Mouse (Mus musculus): ENCODE measurements around the gene Ddx23. TPM values are rescaled to one million over a fixed set of nuclear protein-coding genes. Genes with fewer than 3 reads are reported as not detected.
A peak's percentile ranks its signal among the peaks of the same experiment; 100 is the strongest.

Gene Ddx23
- total RNA-seq, 2 experiments from 2014 or later = 26.0 to 49.9 TPM

GRCm38 (mm10) chr15:98612229-98612628 is 50.5 kb downstream of the Ddx23 start:
- no peak for ATAC-seq (replicated peaks; ENCODE audit: low FRiP score, poor library complexity, severe bottlenecking)

GRCm38 (mm10) chr15:98610131-98610633 is 52.5 kb downstream of the Ddx23 start:
- ATAC-seq (replicated peaks; ENCODE audit: low FRiP score, poor library complexity, severe bottlenecking) = no peak

GRCm38 (mm10) chr15:98609331-98610130 is 53.2 kb downstream of the Ddx23 start, which contains the start of gene Adcy6:
TSS of gene Adcy6 (minus strand) at chr15:98610076.
- ATAC-seq (replicated peaks; ENCODE audit: low FRiP score, poor library complexity, severe bottlenecking) = peak; percentile 32; the same call in 1 of the 2 replicates

GRCm38 (mm10) chr15:98608784-98609250 is 53.9 kb downstream of the Ddx23 start:
- ATAC-seq (replicated peaks; ENCODE audit: low FRiP score, poor library complexity, severe bottlenecking) = peak; percentile 15; the same call in 1 of the 2 replicates

GRCm38 (mm10) chr15:98608058-98608783 is 54.5 kb downstream of the Ddx23 start:
- ATAC-seq (replicated peaks; ENCODE audit: low FRiP score, poor library complexity, severe bottlenecking) = no peak

GRCm38 (mm10) chr15:98607557-98607956 is 55.1 kb downstream of the Ddx23 start:
- no peak for ATAC-seq (replicated peaks; ENCODE audit: low FRiP score, poor library complexity, severe bottlenecking)

DNA sequence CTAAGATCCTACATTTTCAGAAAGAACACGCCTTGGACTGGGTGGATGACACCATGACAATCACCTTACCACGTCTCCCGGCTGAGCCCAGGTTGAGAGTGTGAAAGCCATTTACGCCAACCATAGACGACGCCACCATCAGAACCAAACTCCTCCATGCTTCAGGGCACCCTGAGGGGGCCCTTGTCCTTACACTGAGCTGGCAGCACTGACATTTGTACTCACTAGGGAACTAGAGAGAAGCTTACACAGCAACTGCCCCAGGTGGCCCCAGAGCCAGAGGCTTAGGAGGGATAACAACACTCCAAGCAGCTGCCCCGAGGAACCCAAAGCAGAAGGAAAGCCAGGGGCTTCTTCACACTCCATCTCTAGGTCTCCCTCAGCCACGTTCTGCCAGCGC is 56.0 kb downstream of the Ddx23 start:
- 0 out of 2 replicates have a peak, but pooled peaks have one; percentile 4 for ATAC-seq (replicated peaks; ENCODE audit: low FRiP score, poor library complexity, severe bottlenecking)

DNA sequence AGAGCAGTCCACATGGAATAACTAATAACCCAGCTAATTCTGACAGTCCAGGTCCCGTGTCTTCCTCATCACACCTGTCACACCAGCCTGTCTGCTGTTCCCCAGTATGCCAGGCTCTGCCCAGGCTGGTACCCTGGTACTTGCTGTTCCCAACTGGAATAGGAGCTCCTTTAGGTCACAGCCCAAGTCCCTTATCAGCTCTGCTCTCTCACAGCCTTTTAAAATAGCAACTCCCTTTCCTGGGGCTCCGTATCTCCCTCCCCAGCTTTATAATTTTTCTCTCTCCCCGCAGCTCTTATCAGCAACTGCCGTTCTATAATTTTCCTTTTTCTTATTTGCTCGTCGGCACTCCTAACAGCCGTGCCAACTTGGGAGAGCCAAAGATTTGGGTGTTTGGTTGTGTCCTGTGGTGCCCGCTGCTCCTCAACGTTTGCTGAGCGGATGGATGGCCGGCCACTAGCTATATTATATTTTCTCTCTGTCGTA is 56.6 kb downstream of the Ddx23 start:
- ATAC-seq (replicated peaks; ENCODE audit: low FRiP score, poor library complexity, severe bottlenecking) = peak; percentile 71

- ATAC-seq (replicated peaks; ENCODE audit: low FRiP score, poor library complexity, severe bottlenecking) = no peak
Observed at GRCm38 (mm10) chr15:98604041-98604575, 58.6 kb downstream of the Ddx23 start.

GRCm38 (mm10) chr15:98602921-98603458 is 59.7 kb downstream of the Ddx23 start:
- ATAC-seq (replicated peaks; ENCODE audit: low FRiP score, poor library complexity, severe bottlenecking) = peak; percentile 56

- ATAC-seq (replicated peaks; ENCODE audit: low FRiP score, poor library complexity, severe bottlenecking) = peak; percentile 64
Observed at GRCm38 (mm10) chr15:98602191-98602881, 60.4 kb downstream of the Ddx23 start.

DNA sequence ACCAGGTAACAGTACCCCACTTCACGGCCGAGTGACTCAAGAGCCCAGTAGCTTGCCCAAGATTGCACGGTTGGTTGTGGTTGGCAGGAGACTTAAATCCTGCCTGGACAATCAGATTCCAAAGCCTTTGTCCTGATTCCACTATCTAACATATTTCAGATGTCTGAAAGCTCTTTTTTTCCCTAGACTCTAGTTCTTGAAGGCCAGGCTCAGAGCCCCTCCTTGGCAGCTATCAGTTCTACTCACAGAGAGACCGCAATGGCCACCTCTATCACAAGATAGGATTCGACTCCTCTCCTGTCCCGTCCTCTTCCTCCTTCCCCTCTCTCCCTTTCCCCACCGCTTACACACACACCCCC is 60.9 kb downstream of the Ddx23 start:
- ATAC-seq (replicated peaks; ENCODE audit: low FRiP score, poor library complexity, severe bottlenecking) = no peak

GRCm38 (mm10) chr15:98600036-98600709 is 62.5 kb downstream of the Ddx23 start:
- ATAC-seq (replicated peaks; ENCODE audit: low FRiP score, poor library complexity, severe bottlenecking) = no peak

DNA sequence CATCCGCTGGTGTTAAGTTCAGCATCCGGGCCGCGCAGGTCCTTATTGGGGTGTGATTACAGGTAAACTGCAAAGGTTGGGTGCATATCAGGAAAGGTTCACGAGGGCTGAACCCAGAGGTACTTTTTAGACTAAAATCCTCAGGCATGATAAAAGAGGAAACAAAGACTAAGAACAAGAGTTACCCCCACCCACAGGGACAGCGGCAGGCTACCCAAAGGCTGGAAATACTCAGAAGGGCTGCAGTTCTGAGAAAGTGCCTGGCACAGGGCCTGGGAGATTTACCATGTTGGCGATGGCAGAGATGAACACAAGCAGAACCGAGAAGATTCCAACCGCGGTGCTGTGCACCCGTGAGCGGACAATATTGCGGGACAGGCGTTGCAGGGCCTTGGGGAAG is 66.1 kb downstream of the Ddx23 start:
- no peak for ATAC-seq (replicated peaks; ENCODE audit: low FRiP score, poor library complexity, severe bottlenecking)

Other genes starting within 250 kb of the Ddx23 start
- not detected in 2 replicates for gene Olfr282, start 231.7 kb downstream of the Ddx23 start, total RNA-seq (2015; ENCODE audit: low replicate concordance)
- not detected in 2 replicates for gene Olfr282, start 231.7 kb downstream of the Ddx23 start, total RNA-seq (2017; ENCODE audit: low replicate concordance)
- gene Olfr281, start 210.3 kb downstream of the Ddx23 start, total RNA-seq (2015; ENCODE audit: low replicate concordance) = not detected in 2 replicates
- not detected in 2 replicates for gene Olfr281, start 210.3 kb downstream of the Ddx23 start, total RNA-seq (2017; ENCODE audit: low replicate concordance)
- gene OR5BS1P, start 193.0 kb downstream of the Ddx23 start, total RNA-seq (2015; ENCODE audit: low replicate concordance) = not detected in 2 replicates
- not detected in 2 replicates for gene OR5BS1P, start 193.0 kb downstream of the Ddx23 start, total RNA-seq (2017; ENCODE audit: low replicate concordance)
- gene Lalba, start 180.2 kb downstream of the Ddx23 start, total RNA-seq (2015; ENCODE audit: low replicate concordance) = not detected in 2 replicates
- not detected in 2 replicates for gene Lalba, start 180.2 kb downstream of the Ddx23 start, total RNA-seq (2017; ENCODE audit: low replicate concordance)
- not detected in 2 replicates for gene Olfr279, start 170.5 kb downstream of the Ddx23 start, total RNA-seq (2015; ENCODE audit: low replicate concordance)
- gene Olfr279, start 170.5 kb downstream of the Ddx23 start, total RNA-seq (2017; ENCODE audit: low replicate concordance) = not detected in 2 replicates
- 15.5 and 19.7 TPM in 2 replicates for gene Kansl2, start 128.6 kb downstream of the Ddx23 start, total RNA-seq (2015; ENCODE audit: low replicate concordance)
- 11.5 and 18.0 TPM in 2 replicates for gene Kansl2, start 128.6 kb downstream of the Ddx23 start, total RNA-seq (2017; ENCODE audit: low replicate concordance)
- gene Ccnt1, start 92.0 kb downstream of the Ddx23 start, total RNA-seq (2015; ENCODE audit: low replicate concordance) = 80.0 and 121 TPM in 2 replicates
- 72.0 and 75.4 TPM in 2 replicates for gene Ccnt1, start 92.0 kb downstream of the Ddx23 start, total RNA-seq (2017; ENCODE audit: low replicate concordance)
- not detected in 2 replicates for gene 4930415O20Rik, start 91.9 kb downstream of the Ddx23 start, total RNA-seq (2015; ENCODE audit: low replicate concordance)
- gene 4930415O20Rik, start 91.9 kb downstream of the Ddx23 start, total RNA-seq (2017; ENCODE audit: low replicate concordance) = not detected in 2 replicates
- gene Adcy6, start 52.8 kb downstream of the Ddx23 start, total RNA-seq (2015; ENCODE audit: low replicate concordance) = 62.3 and 81.3 TPM in 2 replicates
- 133 and 140 TPM in 2 replicates for gene Adcy6, start 52.8 kb downstream of the Ddx23 start, total RNA-seq (2017; ENCODE audit: low replicate concordance)
- gene Cacnb3, start 32.1 kb downstream of the Ddx23 start, total RNA-seq (2015; ENCODE audit: low replicate concordance) = not detected in 2 replicates
- 0.77 TPM in 1 of 2 replicates, not detected in the other for gene Cacnb3, start 32.1 kb downstream of the Ddx23 start, total RNA-seq (2017; ENCODE audit: low replicate concordance)
- 0.36 TPM in 1 of 2 replicates, not detected in the other for gene Rnd1, start 14.6 kb upstream of the Ddx23 start, total RNA-seq (2015; ENCODE audit: low replicate concordance)
- not detected in 2 replicates for gene Rnd1, start 14.6 kb upstream of the Ddx23 start, total RNA-seq (2017; ENCODE audit: low replicate concordance)
- not detected in 2 replicates for gene Ccdc65, start 45.3 kb upstream of the Ddx23 start, total RNA-seq (2015; ENCODE audit: low replicate concordance)
- gene Ccdc65, start 45.3 kb upstream of the Ddx23 start, total RNA-seq (2017; ENCODE audit: low replicate concordance) = not detected in 2 replicates
- gene Fkbp11, start 65.3 kb upstream of the Ddx23 start, total RNA-seq (2015; ENCODE audit: low replicate concordance) = 2.5 TPM in 1 of 2 replicates, not detected in the other
- gene Fkbp11, start 65.3 kb upstream of the Ddx23 start, total RNA-seq (2017; ENCODE audit: low replicate concordance) = 1.4 TPM in 1 of 2 replicates, not detected in the other
- 5.4 and 7.6 TPM in 2 replicates for gene Arf3, start 100.3 kb upstream of the Ddx23 start, total RNA-seq (2015; ENCODE audit: low replicate concordance)
- gene Arf3, start 100.3 kb upstream of the Ddx23 start, total RNA-seq (2017; ENCODE audit: low replicate concordance) = 4.6 and 4.8 TPM in 2 replicates
- 0.36 TPM in 1 of 2 replicates, not detected in the other for gene Wnt10b, start 115.3 kb upstream of the Ddx23 start, total RNA-seq (2015; ENCODE audit: low replicate concordance)
- not detected in 2 replicates for gene Wnt10b, start 115.3 kb upstream of the Ddx23 start, total RNA-seq (2017; ENCODE audit: low replicate concordance)
- gene Wnt1, start 127.0 kb upstream of the Ddx23 start, total RNA-seq (2015; ENCODE audit: low replicate concordance) = not detected in 2 replicates
- not detected in 2 replicates for gene Wnt1, start 127.0 kb upstream of the Ddx23 start, total RNA-seq (2017; ENCODE audit: low replicate concordance)
- not detected in 2 replicates for gene Ddn, start 146.6 kb upstream of the Ddx23 start, total RNA-seq (2015; ENCODE audit: low replicate concordance)
- gene Ddn, start 146.6 kb upstream of the Ddx23 start, total RNA-seq (2017; ENCODE audit: low replicate concordance) = not detected in 2 replicates
- 58.0 and 61.2 TPM in 2 replicates for gene Prkag1, start 168.6 kb upstream of the Ddx23 start, total RNA-seq (2015; ENCODE audit: low replicate concordance)
- gene Prkag1, start 168.6 kb upstream of the Ddx23 start, total RNA-seq (2017; ENCODE audit: low replicate concordance) = 73.0 and 87.4 TPM in 2 replicates
- gene Kmt2d, start 208.3 kb upstream of the Ddx23 start, total RNA-seq (2015; ENCODE audit: low replicate concordance) = 29.2 and 52.4 TPM in 2 replicates
- gene Kmt2d, start 208.3 kb upstream of the Ddx23 start, total RNA-seq (2017; ENCODE audit: low replicate concordance) = 69.3 and 96.1 TPM in 2 replicates
- 2.2 and 5.9 TPM in 2 replicates for gene Rhebl1, start 231.6 kb upstream of the Ddx23 start, total RNA-seq (2015; ENCODE audit: low replicate concordance)
- gene Rhebl1, start 231.6 kb upstream of the Ddx23 start, total RNA-seq (2017; ENCODE audit: low replicate concordance) = not detected in 2 replicates
- not detected in 2 replicates for gene Dhh, start 235.6 kb upstream of the Ddx23 start, total RNA-seq (2015; ENCODE audit: low replicate concordance)
- gene Dhh, start 235.6 kb upstream of the Ddx23 start, total RNA-seq (2017; ENCODE audit: low replicate concordance) = not detected in 2 replicates

Measured in erythroid progenitor cell, adult 5-6 weeks (primary cell).